Mouse (Mus musculus) lung, postnatal 0 days (tissue): ENCODE measurements around the gene Il1r1.

Source experiments
- CTCF ChIP-seq: IDR thresholded peaks from 2 replicates; pipeline ENCODE4 v1.5.1; 2016; ENCODE audit warnings: antibody characterized with exemption, mild to moderate bottlenecking
- EP300 ChIP-seq: IDR thresholded peaks from 2 replicates; pipeline ENCODE4 v1.6.1; 2016; ENCODE audit warnings: antibody characterized with exemption, mild to moderate bottlenecking, control low read depth

GRCm38 (mm10) chr1:40281950-40282349 lies 57.1 kb downstream of the Il1r1 start:
- TF ChIP-seq CTCF (no peak), EP300 (no peak)
